Mouse (Mus musculus) Patski (cell line): ENCODE results near the gene Gm17693. TPM values are rescaled to one million over a fixed set of nuclear protein-coding genes. Genes with fewer than 3 reads are reported as not detected.
"Not testable (repeated sequence)": the region's sequence is repeated elsewhere in the genome, so short reads cannot be mapped to it uniquely, and the experiment has no call there.

Experiments
- ATAC-seq: fragments of 100-300 bp; one replicate; pipeline ENCODE4 v1.8.0; 2021
- CTCF ChIA-PET: fragments of 350-600 bp; sonication (Branson Sonifier 250); formaldehyde crosslinking; loops from one replicate; lab custom pipeline; 2022; ENCODE audit warnings: inconsistent platforms; lab: Charles Lee
- POLR2A ChIA-PET: fragments of 350-600 bp; sonication (Branson Sonifier 250); formaldehyde crosslinking; loops from one replicate; lab custom pipeline; 2022; ENCODE audit warnings: antibody characterized with exemption, inconsistent platforms; lab: Charles Lee
- DNase-seq: peaks from one replicate; pipeline ENCODE4 v3.0.0-alpha.2; 2011; ENCODE audit warnings: low read depth, low spot score
- H3K27me3 ChIP-seq: fragments of 371-371 bp; one replicate; pipeline ENCODE4 v1.5.1; 2021
- in situ Hi-C: fragments of 300-500 bp; cut with MboI; formaldehyde crosslinking; loops from 3 replicates; pipeline ENCODE4 v1.11.1; 2018; ENCODE audit warnings: low pct_unique_long_range_greater_than_20kb, mixed read lengths
- polyA plus RNA-seq: library from polyadenylated mRNA; unstranded; gene quantifications from one replicate; pipeline ENCODE4 v1.2.3, GENCODE M21; 2021

Gm17693 gene
- not detected for polyA plus RNA-seq

- in situ Hi-C loops, CTCF ChIA-PET, POLR2A ChIA-PET: not testable (repeated sequence)
Observed at GRCm38 (mm10) chrX:125705144-125705543, at the start of gene Gm17693. TSS of gene Gm17693 (plus strand) at chrX:125705444.

More at GRCm38 (mm10) chrX:125705144-125705543, at the start of gene Gm17693:
- H3K27me3 ChIP-seq, DNase-seq, ATAC-seq: not testable (repeated sequence)
